Mouse (Mus musculus) gastrocnemius, adult 18-20 months (tissue): ENCODE results near the gene Tesk1. TPM values are rescaled to one million over a fixed set of nuclear protein-coding genes. Genes with fewer than 3 reads are reported as not detected.
A peak's percentile ranks its signal among the peaks of the same experiment; 100 is the strongest.
"Not testable (repeated sequence)": the region's sequence is repeated elsewhere in the genome, so short reads cannot be mapped to it uniquely, and the experiment has no call there.

Experiments used
- DNase-seq: peaks from one replicate; pipeline ENCODE4 v3.0.0; 2021; ENCODE audit warnings: low spot score
- total RNA-seq, 2 experiments: library from RNA; stranded (reverse); gene quantifications; 2 replicates each; pipeline ENCODE4 v1.2.3; 2021

The Tesk1 gene
- total RNA-seq, 2 experiments from 2014 or later, result 56.2 to 60.8 TPM

GRCm38 (mm10) chr4:43453413-43453812 lies 11.7 kb downstream of the Tesk1 start:
- DNase-seq, result no peak

- DNase-seq, result no peak
These were observed 12.5 kb downstream of the Tesk1 start, which contains the start of gene Cd72 for GRCm38 (mm10) chr4:43454041-43454836. Gene Cd72, minus strand, starts transcription at chr4:43454628.

- no peak for DNase-seq
These were observed 14.7 kb downstream of the Tesk1 start for GRCm38 (mm10) chr4:43456470-43456869.

GRCm38 (mm10) chr4:43457124-43457523 lies 15.4 kb downstream of the Tesk1 start:
- DNase-seq, result no peak

- no peak for DNase-seq
These were observed 21.4 kb downstream of the Tesk1 start for GRCm38 (mm10) chr4:43463102-43463501.

- no peak for DNase-seq
These were observed 24.2 kb downstream of the Tesk1 start for GRCm38 (mm10) chr4:43465935-43466334.

- no peak for DNase-seq
These were observed 25.1 kb downstream of the Tesk1 start for GRCm38 (mm10) chr4:43466872-43467271.

- DNase-seq, result no peak
These were observed 28.6 kb downstream of the Tesk1 start for GRCm38 (mm10) chr4:43470301-43470700.

GRCm38 (mm10) chr4:43473636-43474035 lies 31.9 kb downstream of the Tesk1 start:
- DNase-seq, result no peak

- DNase-seq, result no peak
These were observed 34.9 kb downstream of the Tesk1 start for GRCm38 (mm10) chr4:43476604-43477003.

GRCm38 (mm10) chr4:43477857-43478533 lies 36.3 kb downstream of the Tesk1 start:
- peak; percentile 93 for DNase-seq

GRCm38 (mm10) chr4:43478534-43478858 lies 36.8 kb downstream of the Tesk1 start:
- DNase-seq, result no peak

- DNase-seq, result peak; percentile 70
These were observed 37.4 kb downstream of the Tesk1 start for GRCm38 (mm10) chr4:43478906-43479832.

GRCm38 (mm10) chr4:43480985-43481384 lies 39.2 kb downstream of the Tesk1 start:
- DNase-seq, result no peak

GRCm38 (mm10) chr4:43481894-43482456 lies 40.2 kb downstream of the Tesk1 start:
- no peak for DNase-seq

- no peak for DNase-seq
These were observed 40.9 kb downstream of the Tesk1 start for GRCm38 (mm10) chr4:43482591-43482990.

GRCm38 (mm10) chr4:43483535-43484091 lies 41.9 kb downstream of the Tesk1 start, which contains the start of gene Sit1:
Gene Sit1, minus strand, starts transcription at chr4:43483734.
- no peak for DNase-seq

- not testable (repeated sequence) for DNase-seq
These were observed 43.9 kb downstream of the Tesk1 start for GRCm38 (mm10) chr4:43485666-43486065.

- DNase-seq, result no peak
These were observed 47.9 kb downstream of the Tesk1 start for GRCm38 (mm10) chr4:43489611-43490010.

- no peak for DNase-seq
These were observed 49.1 kb downstream of the Tesk1 start for GRCm38 (mm10) chr4:43490801-43491200.
